Mouse (Mus musculus): ENCODE results near the gene Mtmr12. TPM values are rescaled to one million over a fixed set of nuclear protein-coding genes. Genes with fewer than 3 reads are reported as not detected.
A peak's percentile ranks its signal among the peaks of the same experiment; 100 is the strongest.

Mtmr12 gene
- total and polyA plus RNA-seq, 3 experiments: 14.3 to 38.2 TPM; not detected in 1

DNA sequence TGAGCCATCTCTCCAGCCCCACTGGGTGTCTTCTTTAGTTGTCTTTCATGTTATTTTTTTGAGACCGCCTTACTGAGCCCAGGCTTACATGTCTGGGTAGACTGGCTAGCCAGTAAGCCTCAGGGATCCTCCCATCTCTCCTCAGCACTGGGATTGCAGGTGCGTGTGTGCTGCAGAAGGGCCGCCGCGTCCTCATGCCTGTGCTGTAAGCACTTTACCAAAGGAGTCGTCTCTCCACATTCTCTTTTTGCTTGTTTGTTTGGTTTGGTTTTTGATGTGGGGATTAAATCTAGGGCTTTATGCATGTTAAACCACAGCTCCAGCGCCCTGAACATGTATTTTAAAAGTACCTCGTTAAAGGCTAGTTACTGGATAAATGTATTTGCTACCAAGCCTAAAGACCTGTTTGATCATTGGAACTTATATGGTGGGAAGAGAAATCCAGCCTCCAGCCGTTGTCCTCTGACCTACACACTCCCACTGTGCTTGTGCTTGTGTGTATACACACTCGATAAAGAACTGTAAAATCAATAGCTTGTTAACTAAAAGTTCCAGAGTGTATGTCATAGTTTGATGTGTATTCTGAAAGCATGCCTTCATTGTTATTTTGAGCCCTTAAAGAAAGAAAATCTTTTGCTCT is 24.9 kb downstream of the Mtmr12 start:
- Histone ChIP-seq H3K36me3 (ENCODE audit: control insufficient read depth in 1 of 2, insufficient read depth in 2 of 2, low read length in 2 of 2) (peaks cover 2 to 22% of the 10 kb centered on the region in 2 experiments; a peak in 3 of 4 replicates), H3K9me3 (replicated peaks; ENCODE audit: insufficient read depth, low read length) (no peaks in the 10 kb centered on the region), H3K27me3 (ENCODE audit: control insufficient read depth in 1 of 2, insufficient read depth in 2 of 2, low read length in 2 of 2) (no peaks in the 10 kb centered on the region), H3K4me3 (ENCODE audit: control insufficient read depth in 1 of 2, insufficient read depth in 1 of 2, low read depth in 2 of 2, low read length in 2 of 2) (no peak overlapping the region), H3K9ac (ENCODE audit: control insufficient read depth, low read depth, low read length, poor library complexity, severe bottlenecking) (no peak overlapping the region), H3K79me2 (ENCODE audit: control insufficient read depth, insufficient read depth, low read length, poor library complexity) (peaks cover 36% of the 10 kb centered on the region; the same call in 1 of the 2 replicates), H3K27ac (ENCODE audit: control insufficient read depth, low read depth, low read length) (peak overlapping the region; percentile 17; the same call in 1 of the 2 replicates), H3K4me1 (ENCODE audit: control insufficient read depth in 1 of 2, insufficient read depth in 2 of 2, low read length in 2 of 2) (peaks cover 7 to 16% of the 10 kb centered on the region in 2 experiments)
- no peak for DNase-seq (ENCODE audit: low read depth, low spot score)
- TF ChIP-seq USF1 (IDR thresholded peaks at IDR 0.05; ENCODE audit: low read depth, low read length): no peak
- peak; percentile 52; the same call in 1 of the 2 replicates for TF ChIP-seq TBP (IDR thresholded peaks at IDR 0.05; ENCODE audit: low read depth, low read length)

DNA sequence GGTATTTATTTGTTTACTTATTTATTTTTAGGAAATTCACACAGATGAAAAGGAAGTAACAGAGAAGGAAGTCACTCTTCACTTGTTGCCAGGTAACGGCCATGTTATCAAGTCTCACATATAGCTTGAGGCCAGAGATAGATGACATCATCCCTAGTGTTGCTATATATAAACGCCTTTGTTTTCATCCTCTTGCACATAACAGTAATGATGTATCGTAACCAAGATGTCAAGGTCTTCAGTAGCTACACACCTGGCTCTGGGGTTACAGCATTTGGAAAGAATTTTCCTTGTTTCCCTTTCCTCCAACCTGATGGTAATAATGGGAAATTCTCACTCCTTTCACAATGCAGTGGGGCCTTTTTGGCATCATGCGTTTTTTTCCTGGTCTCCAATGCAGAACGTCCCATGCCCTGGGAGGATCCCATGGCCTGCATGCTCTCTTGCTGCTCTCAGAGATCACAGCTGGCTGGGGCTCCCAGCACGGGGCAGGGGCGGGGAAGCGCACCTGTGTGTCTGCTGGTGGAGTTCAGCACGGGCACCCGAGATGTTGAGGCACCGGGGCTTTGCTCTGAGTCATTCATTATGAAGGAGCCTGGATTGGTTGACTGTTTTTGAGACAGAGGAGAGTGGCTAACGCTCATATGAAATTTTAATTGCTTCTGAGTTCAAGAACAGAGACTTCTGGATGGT is 25.6 kb downstream of the Mtmr12 start:
- Histone ChIP-seq H3K27me3 (ENCODE audit: control insufficient read depth in 1 of 2, insufficient read depth in 2 of 2, low read length in 2 of 2) (no peaks in the 10 kb centered on the region), H3K9me3 (replicated peaks; ENCODE audit: insufficient read depth, low read length) (no peaks in the 10 kb centered on the region), H3K79me2 (ENCODE audit: control insufficient read depth, insufficient read depth, low read length, poor library complexity) (peaks cover 32% of the 10 kb centered on the region; the same call in 1 of the 2 replicates), H3K36me3 (ENCODE audit: control insufficient read depth in 1 of 2, insufficient read depth in 2 of 2, low read length in 2 of 2) (peaks cover 2 to 28% of the 10 kb centered on the region in 2 experiments; a peak in 3 of 4 replicates), H3K4me1 (ENCODE audit: control insufficient read depth in 1 of 2, insufficient read depth in 2 of 2, low read length in 2 of 2) (peaks cover 10 to 22% of the 10 kb centered on the region in 2 experiments), H3K4me3 (ENCODE audit: control insufficient read depth in 1 of 2, insufficient read depth in 1 of 2, low read depth in 2 of 2, low read length in 2 of 2) (no peak overlapping the region), H3K9ac (ENCODE audit: control insufficient read depth, low read depth, low read length, poor library complexity, severe bottlenecking) (no peak overlapping the region), H3K27ac (ENCODE audit: control insufficient read depth, low read depth, low read length) (no peak overlapping the region; the same call in 1 of the 2 replicates)
- peak; percentile 90 for DNase-seq (ENCODE audit: low read depth, low spot score)
- 0 out of 2 replicates have a peak, but pooled peaks have one; percentile 53 for TF ChIP-seq HCFC1 (IDR thresholded peaks at IDR 0.05; ENCODE audit: low read depth, low read length)
- no peak for TF ChIP-seq POLR2AphosphoS2 (IDR thresholded peaks at IDR 0.05; ENCODE audit: low read length)
- TF ChIP-seq EP300 (IDR thresholded peaks at IDR 0.05; ENCODE audit: low read depth in 1 of 2, low read length in 2 of 2): peak; percentile 75 to 87
- no peak for TF ChIP-seq KAT2A (conservative IDR thresholded peaks at IDR 0.05; ENCODE audit: low read depth, low read length)
- no peak for TF ChIP-seq RAD21 (IDR thresholded peaks at IDR 0.05; ENCODE audit: low read depth, low read length)
- no peak for TF ChIP-seq MAFK (IDR thresholded peaks at IDR 0.05; ENCODE audit: borderline replicate concordance, low read depth, low read length)
- no peak for TF ChIP-seq SMC3 (IDR thresholded peaks at IDR 0.05; ENCODE audit: low read depth, low read length)
- no peak for TF ChIP-seq ZNF384 (IDR thresholded peaks at IDR 0.05; ENCODE audit: low read depth, low read length)
- no peak for TF ChIP-seq GABPA (IDR thresholded peaks at IDR 0.05; ENCODE audit: low read depth, low read length)
- TF ChIP-seq ETS1 (IDR thresholded peaks at IDR 0.05; ENCODE audit: low read depth, low read length): peak; percentile 99
- TF ChIP-seq MEF2A (IDR thresholded peaks at IDR 0.05; ENCODE audit: extremely low read depth, insufficient replicate concordance, low read depth, low read length, poor library complexity, severe bottlenecking): peak; percentile 99
- TF ChIP-seq NELFE (IDR thresholded peaks at IDR 0.05; ENCODE audit: low read depth, low read length): no peak
- TF ChIP-seq MAX (IDR thresholded peaks at IDR 0.05; ENCODE audit: low read length): no peak
- peak; percentile 93 for TF ChIP-seq SIN3A (IDR thresholded peaks at IDR 0.05; ENCODE audit: low read length)
- TF ChIP-seq E2F4 (IDR thresholded peaks at IDR 0.05; ENCODE audit: borderline replicate concordance, low read depth, low read length): no peak
- TF ChIP-seq POLR2A (IDR thresholded peaks at IDR 0.05; ENCODE audit: control insufficient read depth in 1 of 2, insufficient read depth in 1 of 2, low read depth in 1 of 2, low read length in 2 of 2, poor library complexity in 1 of 2): no peak
- TF ChIP-seq UBTF (IDR thresholded peaks at IDR 0.05; ENCODE audit: borderline replicate concordance, insufficient read depth, low read depth, low read length): no peak
- TF ChIP-seq MYB (IDR thresholded peaks at IDR 0.05; ENCODE audit: low read depth, low read length): no peak
- peak; percentile 85 for TF ChIP-seq TCF12 (IDR thresholded peaks at IDR 0.05; ENCODE audit: low read depth, low read length)
- TF ChIP-seq MXI1 (IDR thresholded peaks at IDR 0.05; ENCODE audit: low read depth, low read length): peak; percentile 59; the same call in 1 of the 2 replicates
- no peak for TF ChIP-seq TBP (IDR thresholded peaks at IDR 0.05; ENCODE audit: low read depth, low read length)
- TF ChIP-seq BHLHE40 (IDR thresholded peaks at IDR 0.05; ENCODE audit: borderline replicate concordance, low read depth, low read length): peak; percentile 80; the same call in 1 of the 2 replicates
- TF ChIP-seq POLR2AphosphoS5 (IDR thresholded peaks at IDR 0.05; ENCODE audit: borderline replicate concordance, low read depth, low read length): no peak
- TF ChIP-seq GATA1 (IDR thresholded peaks at IDR 0.05; ENCODE audit: low read depth, low read length): peak; percentile 94
- TF ChIP-seq TAL1 (IDR thresholded peaks at IDR 0.05; ENCODE audit: low read length): peak; percentile 18; the same call in 1 of the 2 replicates
- no peak for TF ChIP-seq CTCF (IDR thresholded peaks at IDR 0.05 in 2 of 3, conservative IDR thresholded peaks at IDR 0.05 in 1 of 3; ENCODE audit: control insufficient read depth in 1 of 3, insufficient read depth in 1 of 3, low read depth in 2 of 3, low read length in 3 of 3, poor library complexity in 1 of 3, severe bottlenecking in 1 of 3)
- no peak for TF ChIP-seq NRF1 (IDR thresholded peaks at IDR 0.05; ENCODE audit: insufficient read depth, low read depth, low read length, poor library complexity, severe bottlenecking)
- TF ChIP-seq MAZ (IDR thresholded peaks at IDR 0.05; ENCODE audit: low read depth, low read length): no peak

All from MEL (cell line).